Mouse (Mus musculus) forebrain, embryonic 15.5 days (tissue): ENCODE data around the gene Pnmt. TPM values are rescaled to one million over a fixed set of nuclear protein-coding genes. Genes with fewer than 3 reads are reported as not detected.
A peak's percentile ranks its signal among the peaks of the same experiment; 100 is the strongest.

ENCODE experiments used
- ATAC-seq: fragments of 200-750 bp; cut with Nextera tagmentation; replicated peaks from 2 replicates; pipeline ENCODE4 v1.8.0; 2017; ENCODE audit warnings: mild to moderate bottlenecking, moderate TSS enrichment, moderate library complexity
- H3K27ac ChIP-seq: fragments of 300-500 bp; sonication (generic); replicated peaks from 2 replicates; pipeline ENCODE4 v1.5.1; 2015; ENCODE audit warnings: mild to moderate bottlenecking, inconsistent platforms
- H3K27me3 ChIP-seq: fragments of 300-500 bp; sonication (generic); 2 replicates; pipeline ENCODE4 v1.6.1; 2015; ENCODE audit warnings: inconsistent platforms
- H3K36me3 ChIP-seq: fragments of 300-500 bp; sonication (generic); 2 replicates; pipeline ENCODE4 v1.6.1; 2015; ENCODE audit warnings: mild to moderate bottlenecking, inconsistent platforms
- H3K4me1 ChIP-seq: fragments of 300-500 bp; sonication (generic); 2 replicates; pipeline ENCODE4 v1.6.1; 2015; ENCODE audit warnings: inconsistent platforms
- H3K4me2 ChIP-seq: fragments of 300-500 bp; sonication (generic); replicated peaks from 2 replicates; pipeline ENCODE4 v1.6.1; 2015; ENCODE audit warnings: mild to moderate bottlenecking, inconsistent platforms
- H3K4me3 ChIP-seq: fragments of 300-500 bp; sonication (generic); 2 replicates; pipeline ENCODE4 v1.5.1; 2015; ENCODE audit warnings: mild to moderate bottlenecking, inconsistent platforms
- H3K9ac ChIP-seq: fragments of 300-500 bp; sonication (generic); replicated peaks from 2 replicates; pipeline ENCODE4 v1.6.1; 2015; ENCODE audit warnings: mild to moderate bottlenecking, inconsistent platforms
- H3K9me3 ChIP-seq: fragments of 300-500 bp; sonication (generic); 2 replicates; pipeline ENCODE4 v1.6.1; 2016; ENCODE audit warnings: inconsistent platforms
- WGBS: fragments of 180-500 bp; shearing (Covaris S2); methylation state at CpG from one replicate; pipeline ENCODE4 v1.1.7; 2015; ENCODE audit warnings: mixed read lengths; 5-methylcytosine and 5-hydroxymethylcytosine counted together
- polyA plus RNA-seq: library from polyadenylated mRNA; unstranded; fragments of >200 nt; fragmentation: Nextera tagmentation; extraction: Ambion mirVana; gene quantifications from 2 replicates; pipeline ENCODE4 v1.2.1, GENCODE M21; 2015

Gene Pnmt
- polyA plus RNA-seq, 1 experiment from 2014 or later: 0.70 TPM

GRCm38 (mm10) chr11:98437441-98437840, 51.2 kb downstream of the Pnmt start:
- Histone ChIP-seq H3K4me1 (peaks cover 10% of the 10 kb centered on the region), H3K27ac (no peak overlapping the region), H3K27me3 (no peaks in the 10 kb centered on the region), H3K9ac (no peak overlapping the region), H3K9me3 (no peaks in the 10 kb centered on the region), H3K36me3 (peaks cover 6% of the 10 kb centered on the region; the same call in 1 of the 2 replicates), H3K4me3 (peak overlapping the region; percentile 81; the same call in 1 of the 2 replicates), H3K4me2 (no peak overlapping the region)
- no peak for ATAC-seq
- WGBS: 91% methylated on average over 6 of the region's 6 CpGs

Other genes with a start within 250 kb of the Pnmt start
- gene Fbxl20, start 236.0 kb upstream of the Pnmt start, polyA plus RNA-seq: 38.4 and 42.0 TPM in 2 replicates
- 70.0 and 75.0 TPM in 2 replicates for gene Med1, start 193.2 kb upstream of the Pnmt start, polyA plus RNA-seq
- 13.6 and 15.8 TPM in 2 replicates for gene Cdk12, start 183.4 kb upstream of the Pnmt start, polyA plus RNA-seq
- 142 and 148 TPM in 2 replicates for gene Neurod2, start 56.8 kb upstream of the Pnmt start, polyA plus RNA-seq
- 49.6 and 60.4 TPM in 2 replicates for gene Ppp1r1b, start 38.0 kb upstream of the Pnmt start, polyA plus RNA-seq
- gene Stard3, start 28.1 kb upstream of the Pnmt start, polyA plus RNA-seq: 53.2 and 56.5 TPM in 2 replicates
- gene Tcap, start 2.6 kb upstream of the Pnmt start, polyA plus RNA-seq: 0.18 and 0.20 TPM in 2 replicates
- 6.5 and 7.7 TPM in 2 replicates for gene Pgap3, start 14.0 kb downstream of the Pnmt start, polyA plus RNA-seq
- gene Erbb2, start 26.0 kb downstream of the Pnmt start, polyA plus RNA-seq: 6.1 and 6.2 TPM in 2 replicates
- 259 and 263 TPM in 2 replicates for gene Mien1, start 52.5 kb downstream of the Pnmt start, polyA plus RNA-seq
- gene Grb7, start 59.9 kb downstream of the Pnmt start, polyA plus RNA-seq: 0.42 and 0.61 TPM in 2 replicates
- gene Ikzf3, start 159.6 kb downstream of the Pnmt start, polyA plus RNA-seq: 0.10 TPM in 1 of 2 replicates, not detected in the other
- gene Zpbp2, start 164.6 kb downstream of the Pnmt start, polyA plus RNA-seq: 0.10 TPM in 1 of 2 replicates, not detected in the other
- gene Ormdl3, start 200.9 kb downstream of the Pnmt start, polyA plus RNA-seq: 106 and 115 TPM in 2 replicates
- gene Lrrc3c, start 211.8 kb downstream of the Pnmt start, polyA plus RNA-seq: not detected in 2 replicates
- gene Gm12355, start 239.2 kb downstream of the Pnmt start, polyA plus RNA-seq: 0.52 and 0.83 TPM in 2 replicates
- not detected in 2 replicates for gene Gsdma3, start 239.9 kb downstream of the Pnmt start, polyA plus RNA-seq